Mouse (Mus musculus): ENCODE data around the gene Gm16253. TPM values are rescaled to one million over a fixed set of nuclear protein-coding genes. Genes with fewer than 3 reads are reported as not detected.

The Gm16253 gene
- polyA plus RNA-seq, 1 experiment from 2014 or later = 1.3 TPM

DNA sequence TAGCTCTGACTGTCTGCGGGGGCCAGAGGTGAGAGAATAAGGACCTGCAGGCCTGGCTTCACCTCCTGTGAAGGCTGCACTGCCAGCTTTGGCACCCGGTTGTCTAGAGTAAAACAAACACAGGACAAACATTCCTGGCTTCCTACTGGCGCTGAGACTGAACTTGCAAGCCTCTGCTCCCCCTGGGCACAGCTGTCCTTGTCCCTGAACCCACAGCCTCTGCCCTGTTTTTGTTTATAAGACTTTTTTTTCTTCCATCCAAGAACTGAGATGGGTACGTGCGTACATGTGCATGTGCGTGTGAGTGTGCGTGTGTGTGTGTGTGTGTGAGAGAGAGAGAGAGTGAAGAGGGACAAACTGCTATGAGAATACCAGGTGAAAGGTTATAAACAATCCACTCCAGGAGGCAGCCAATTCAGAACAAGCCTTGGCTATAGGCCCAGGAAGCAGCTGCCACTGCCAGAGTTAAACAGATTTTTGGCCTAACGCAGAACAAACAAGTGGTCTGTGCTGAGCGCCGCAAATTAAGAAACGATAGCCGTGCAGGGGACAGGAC lies 21.7 kb upstream of the Gm16253 start:
- Histone ChIP-seq H3K9me3 (replicated peaks; ENCODE audit: control insufficient read depth, low read length) (no peaks in the 10 kb centered on the region), H3K27ac (ENCODE audit: low read length) (peak overlapping the region; percentile 97), H3K36me3 (ENCODE audit: control insufficient read depth, insufficient read depth) (peaks cover 7% of the 10 kb centered on the region), H3K4me3 (ENCODE audit: low read length) (peak overlapping the region; percentile 15; the same call in 1 of the 2 replicates), H3K4me2 (ENCODE audit: low read depth, low read length) (peak overlapping the region; percentile 81), H3K4me1 (ENCODE audit: control insufficient read depth, insufficient read depth, low read length) (peaks cover 30% of the 10 kb centered on the region), H3K27me3 (ENCODE audit: control insufficient read depth, insufficient read depth, low read length) (no peaks in the 10 kb centered on the region), H3K9ac (ENCODE audit: low read length) (peak overlapping the region; percentile 82)
- ATAC-seq (replicated peaks; ENCODE audit: extremely low read depth, insufficient read depth, low FRiP score) = peak; percentile 40
- WGBS = 13% methylated on average over 12 of the region's 12 CpGs

DNA sequence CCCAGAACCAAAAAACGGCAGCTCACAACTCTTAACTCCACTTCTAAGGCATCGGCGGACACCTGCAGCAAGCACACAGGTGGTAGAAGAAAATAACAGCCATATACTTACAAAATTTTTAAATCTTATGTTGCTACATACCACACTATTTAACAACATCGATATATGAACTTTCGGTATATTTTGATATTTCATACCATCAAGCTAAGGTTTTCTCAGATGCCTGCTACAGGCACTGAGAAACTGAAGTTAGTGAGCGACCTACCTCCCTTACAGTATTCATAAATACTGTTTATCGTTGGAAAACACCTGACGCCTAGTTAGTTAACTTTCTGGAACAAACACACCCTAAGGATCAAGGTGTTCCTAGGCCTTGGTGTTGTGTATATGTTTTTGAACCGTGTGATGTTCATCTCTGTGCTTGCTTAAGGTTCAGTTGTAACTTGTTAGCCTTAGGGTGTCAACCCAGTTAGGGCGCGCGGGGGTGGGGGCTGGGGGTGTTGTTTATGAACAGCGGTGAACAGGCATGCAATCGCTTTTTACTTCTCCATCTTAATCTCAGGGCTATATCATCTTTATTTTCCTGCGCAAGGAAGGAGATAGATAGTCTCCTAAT lies 20.7 kb upstream of the Gm16253 start:
- Histone ChIP-seq H3K4me1 (ENCODE audit: control insufficient read depth, insufficient read depth, low read length) (peaks cover 22% of the 10 kb centered on the region), H3K9ac (ENCODE audit: low read length) (peak overlapping the region; percentile 82), H3K27me3 (ENCODE audit: control insufficient read depth, insufficient read depth, low read length) (no peaks in the 10 kb centered on the region), H3K9me3 (replicated peaks; ENCODE audit: control insufficient read depth, low read length) (no peaks in the 10 kb centered on the region), H3K27ac (ENCODE audit: low read length) (peak overlapping the region; percentile 97), H3K4me3 (ENCODE audit: low read length) (peak overlapping the region; percentile 86), H3K36me3 (ENCODE audit: control insufficient read depth, insufficient read depth) (peaks cover 17% of the 10 kb centered on the region), H3K4me2 (ENCODE audit: low read depth, low read length) (peak overlapping the region; percentile 81)
- no peak for ATAC-seq (replicated peaks; ENCODE audit: extremely low read depth, insufficient read depth, low FRiP score)
- WGBS = 66% methylated on average over 15 of the region's 15 CpGs

DNA sequence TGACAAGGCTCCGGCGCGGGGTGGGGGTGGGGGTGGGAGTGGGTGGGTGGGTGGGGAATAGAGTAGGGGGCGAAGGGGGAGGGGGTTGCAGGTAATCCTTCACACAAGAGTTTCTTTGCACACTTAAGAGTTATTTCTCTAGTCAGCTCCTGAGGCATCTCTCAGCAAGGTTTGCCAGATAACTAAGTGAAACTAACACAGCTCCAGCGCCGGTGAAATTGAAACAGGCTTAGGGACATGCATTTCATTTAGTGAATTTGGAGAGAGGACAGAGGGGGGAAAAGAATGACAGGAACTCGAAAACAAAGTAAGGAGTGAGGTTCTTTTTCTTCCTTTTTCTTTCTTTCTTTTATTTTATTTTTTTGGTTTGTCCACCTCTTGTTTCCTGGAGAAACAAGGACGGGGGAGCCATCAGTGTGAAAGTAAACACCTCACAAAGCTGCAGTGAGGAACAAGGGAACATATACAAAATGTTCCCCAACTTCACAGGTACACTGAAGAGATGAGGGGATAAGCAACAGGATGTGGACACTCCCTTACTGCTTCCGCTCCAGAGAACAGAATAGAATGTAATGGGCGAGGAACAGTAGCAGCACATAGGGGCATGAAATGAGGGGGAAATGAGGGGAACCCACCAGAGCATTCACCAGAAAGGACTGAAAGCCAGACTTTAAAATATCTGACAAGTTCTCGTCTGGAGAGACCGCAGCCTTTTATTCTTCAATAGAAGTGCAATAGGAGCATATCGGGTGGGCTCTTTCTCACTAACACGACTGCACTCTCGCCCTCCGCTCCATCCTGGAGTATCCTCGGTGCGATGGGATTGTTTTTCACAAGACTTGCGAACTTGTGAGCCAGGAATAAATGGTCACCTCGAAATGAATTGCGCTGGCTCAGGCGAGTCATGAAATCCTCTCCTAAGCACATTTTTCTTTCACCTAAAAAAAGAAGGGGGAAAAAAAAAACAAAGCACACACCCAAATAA lies 19.8 kb upstream of the Gm16253 start:
- Histone ChIP-seq H3K36me3 (ENCODE audit: control insufficient read depth, insufficient read depth) (peaks cover 21% of the 10 kb centered on the region), H3K27ac (ENCODE audit: low read length) (peak overlapping the region; percentile 97), H3K27me3 (ENCODE audit: control insufficient read depth, insufficient read depth, low read length) (no peaks in the 10 kb centered on the region), H3K9me3 (replicated peaks; ENCODE audit: control insufficient read depth, low read length) (no peaks in the 10 kb centered on the region), H3K4me1 (ENCODE audit: control insufficient read depth, insufficient read depth, low read length) (peaks cover 17% of the 10 kb centered on the region), H3K9ac (ENCODE audit: low read length) (peak overlapping the region; percentile 82), H3K4me3 (ENCODE audit: low read length) (peak overlapping the region; percentile 86), H3K4me2 (ENCODE audit: low read depth, low read length) (peak overlapping the region; percentile 81)
- no peak for ATAC-seq (replicated peaks; ENCODE audit: extremely low read depth, insufficient read depth, low FRiP score)
- 2% methylated on average over 22 of the region's 22 CpGs for WGBS

DNA sequence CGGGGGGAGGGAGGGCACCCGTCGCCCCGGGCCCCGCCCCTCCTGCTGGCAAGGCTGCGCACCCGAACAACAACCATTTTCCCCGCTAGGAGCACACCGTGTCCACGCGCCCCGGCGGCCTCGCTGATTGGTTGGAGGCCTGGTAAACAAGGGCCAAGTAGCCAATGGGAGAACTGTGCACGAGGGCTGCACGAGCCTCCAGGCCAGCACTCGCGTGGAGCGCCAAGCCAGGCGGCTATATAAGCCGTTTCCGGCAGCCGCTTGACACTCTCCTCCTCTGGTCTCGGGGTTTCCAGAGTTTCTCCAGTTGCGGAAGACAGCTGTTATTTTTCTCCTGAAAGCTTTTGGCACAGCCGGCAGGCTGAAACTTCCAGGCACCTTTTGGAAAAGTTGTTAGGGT lies 19.1 kb upstream of the Gm16253 start, which contains the start of gene Txnip:
Gene Txnip (plus strand): TSS at position 264 of the 400 bp plus-strand sequence.
- Histone ChIP-seq H3K4me1 (ENCODE audit: control insufficient read depth, insufficient read depth, low read length) (peaks cover 18% of the 10 kb centered on the region), H3K4me2 (ENCODE audit: low read depth, low read length) (peak within 1 kb of the TSS; percentile 81), H3K9ac (ENCODE audit: low read length) (peak within 1 kb of the TSS; percentile 96), H3K36me3 (ENCODE audit: control insufficient read depth, insufficient read depth) (peaks cover 21% of the 10 kb centered on the region), H3K9me3 (replicated peaks; ENCODE audit: control insufficient read depth, low read length) (no peaks in the 10 kb centered on the region), H3K4me3 (ENCODE audit: low read length) (peak within 1 kb of the TSS; percentile 86), H3K27me3 (ENCODE audit: control insufficient read depth, insufficient read depth, low read length) (no peaks in the 10 kb centered on the region), H3K27ac (ENCODE audit: low read length) (peak within 1 kb of the TSS; percentile 97)
- ATAC-seq (replicated peaks; ENCODE audit: extremely low read depth, insufficient read depth, low FRiP score) = peak; percentile 96
- WGBS = 0% methylated on average over 26 of the region's 26 CpGs

DNA sequence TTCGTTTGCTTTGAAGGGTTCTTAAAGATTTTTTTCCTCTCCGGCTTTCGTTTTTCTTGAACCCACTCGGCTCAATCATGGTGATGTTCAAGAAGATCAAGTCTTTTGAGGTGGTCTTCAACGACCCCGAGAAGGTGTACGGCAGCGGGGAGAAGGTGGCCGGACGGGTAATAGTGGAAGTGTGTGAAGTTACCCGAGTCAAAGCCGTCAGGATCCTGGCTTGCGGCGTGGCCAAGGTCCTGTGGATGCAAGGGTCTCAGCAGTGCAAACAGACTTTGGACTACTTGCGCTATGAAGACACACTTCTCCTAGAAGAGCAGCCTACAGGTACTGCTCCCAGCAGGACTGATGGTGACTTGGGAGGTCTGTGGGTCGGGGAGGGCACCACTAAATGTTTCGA lies 18.6 kb upstream of the Gm16253 start:
- no peaks in the 10 kb centered on the region for H3K9me3 ChIP-seq (replicated peaks; ENCODE audit: control insufficient read depth, low read length)
- ATAC-seq (replicated peaks; ENCODE audit: extremely low read depth, insufficient read depth, low FRiP score) = no peak
- peaks cover 21% of the 10 kb centered on the region for H3K36me3 ChIP-seq (ENCODE audit: control insufficient read depth, insufficient read depth)
- peaks cover 20% of the 10 kb centered on the region for H3K4me1 ChIP-seq (ENCODE audit: control insufficient read depth, insufficient read depth, low read length)
- H3K9ac ChIP-seq (ENCODE audit: low read length) = peak overlapping the region; percentile 96
- H3K27me3 ChIP-seq (ENCODE audit: control insufficient read depth, insufficient read depth, low read length) = no peaks in the 10 kb centered on the region
- WGBS = under 1% methylated on average over 17 of the region's 17 CpGs
- peak overlapping the region; percentile 94 for H3K27ac ChIP-seq (ENCODE audit: low read length)
- peak overlapping the region; percentile 86 for H3K4me3 ChIP-seq (ENCODE audit: low read length)
- peak overlapping the region; percentile 70 for H3K4me2 ChIP-seq (ENCODE audit: low read depth, low read length)

DNA sequence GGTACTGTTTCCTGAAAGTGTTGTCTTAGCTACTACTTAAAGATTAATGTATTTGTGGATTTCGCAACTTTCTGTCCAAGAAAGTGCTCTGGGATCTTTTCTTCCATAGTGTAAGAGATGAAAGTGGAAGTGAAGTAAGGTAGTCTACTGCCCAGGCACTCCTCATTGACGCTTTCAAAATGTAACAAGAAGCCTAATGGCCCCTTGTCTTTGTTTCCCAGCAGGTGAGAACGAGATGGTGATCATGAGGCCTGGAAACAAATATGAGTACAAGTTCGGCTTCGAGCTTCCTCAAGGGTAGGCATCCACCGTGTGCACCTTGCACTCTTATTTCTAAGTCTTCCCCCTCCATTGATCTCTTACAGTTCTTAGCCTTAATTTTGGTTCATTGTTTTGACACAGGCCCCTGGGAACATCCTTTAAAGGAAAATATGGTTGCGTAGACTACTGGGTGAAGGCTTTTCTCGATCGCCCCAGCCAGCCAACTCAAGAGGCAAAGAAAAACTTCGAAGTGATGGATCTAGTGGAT lies 18.1 kb upstream of the Gm16253 start:
- peak overlapping the region; percentile 94 for H3K27ac ChIP-seq (ENCODE audit: low read length)
- no peaks in the 10 kb centered on the region for H3K9me3 ChIP-seq (replicated peaks; ENCODE audit: control insufficient read depth, low read length)
- H3K27me3 ChIP-seq (ENCODE audit: control insufficient read depth, insufficient read depth, low read length) = no peaks in the 10 kb centered on the region
- no peak for ATAC-seq (replicated peaks; ENCODE audit: extremely low read depth, insufficient read depth, low FRiP score)
- peak overlapping the region; percentile 86 for H3K4me3 ChIP-seq (ENCODE audit: low read length)
- H3K4me2 ChIP-seq (ENCODE audit: low read depth, low read length) = peak overlapping the region; percentile 70
- peaks cover 22% of the 10 kb centered on the region for H3K4me1 ChIP-seq (ENCODE audit: control insufficient read depth, insufficient read depth, low read length)
- 7% methylated on average over 10 of the region's 10 CpGs for WGBS
- peaks cover 21% of the 10 kb centered on the region for H3K36me3 ChIP-seq (ENCODE audit: control insufficient read depth, insufficient read depth)
- peak overlapping the region; percentile 96 for H3K9ac ChIP-seq (ENCODE audit: low read length)

DNA sequence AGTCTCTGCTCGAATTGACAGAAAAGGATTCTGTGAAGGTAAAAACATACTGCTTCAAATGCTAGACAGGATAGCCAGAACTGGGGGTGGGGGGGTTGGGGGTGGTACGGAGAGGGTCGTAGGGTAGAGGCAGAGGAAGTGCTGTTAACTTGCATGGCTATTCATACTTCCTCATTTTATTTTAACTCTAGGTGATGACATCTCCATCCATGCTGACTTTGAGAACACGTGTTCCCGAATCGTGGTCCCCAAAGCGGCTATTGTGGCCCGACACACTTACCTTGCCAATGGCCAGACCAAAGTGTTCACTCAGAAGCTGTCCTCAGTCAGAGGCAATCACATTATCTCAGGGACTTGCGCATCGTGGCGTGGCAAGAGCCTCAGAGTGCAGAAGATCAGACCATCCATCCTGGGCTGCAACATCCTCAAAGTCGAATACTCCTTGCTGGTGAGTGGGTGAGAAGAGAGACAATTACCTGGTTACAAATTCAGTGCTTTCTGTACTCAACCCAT lies 17.3 kb upstream of the Gm16253 start:
- peak overlapping the region; percentile 70 for H3K4me2 ChIP-seq (ENCODE audit: low read depth, low read length)
- H3K4me1 ChIP-seq (ENCODE audit: control insufficient read depth, insufficient read depth, low read length) = peaks cover 29% of the 10 kb centered on the region
- H3K9ac ChIP-seq (ENCODE audit: low read length) = peak overlapping the region; percentile 96
- whole genome bisulfite sequencing = 18% methylated on average over 12 of the region's 12 CpGs
- H3K4me3 ChIP-seq (ENCODE audit: low read length) = peak overlapping the region; percentile 86
- no peak for ATAC-seq (replicated peaks; ENCODE audit: extremely low read depth, insufficient read depth, low FRiP score)
- H3K27me3 ChIP-seq (ENCODE audit: control insufficient read depth, insufficient read depth, low read length) = no peaks in the 10 kb centered on the region
- H3K9me3 ChIP-seq (replicated peaks; ENCODE audit: control insufficient read depth, low read length) = no peaks in the 10 kb centered on the region
- H3K36me3 ChIP-seq (ENCODE audit: control insufficient read depth, insufficient read depth) = peaks cover 21% of the 10 kb centered on the region
- H3K27ac ChIP-seq (ENCODE audit: low read length) = peak overlapping the region; percentile 94

DNA sequence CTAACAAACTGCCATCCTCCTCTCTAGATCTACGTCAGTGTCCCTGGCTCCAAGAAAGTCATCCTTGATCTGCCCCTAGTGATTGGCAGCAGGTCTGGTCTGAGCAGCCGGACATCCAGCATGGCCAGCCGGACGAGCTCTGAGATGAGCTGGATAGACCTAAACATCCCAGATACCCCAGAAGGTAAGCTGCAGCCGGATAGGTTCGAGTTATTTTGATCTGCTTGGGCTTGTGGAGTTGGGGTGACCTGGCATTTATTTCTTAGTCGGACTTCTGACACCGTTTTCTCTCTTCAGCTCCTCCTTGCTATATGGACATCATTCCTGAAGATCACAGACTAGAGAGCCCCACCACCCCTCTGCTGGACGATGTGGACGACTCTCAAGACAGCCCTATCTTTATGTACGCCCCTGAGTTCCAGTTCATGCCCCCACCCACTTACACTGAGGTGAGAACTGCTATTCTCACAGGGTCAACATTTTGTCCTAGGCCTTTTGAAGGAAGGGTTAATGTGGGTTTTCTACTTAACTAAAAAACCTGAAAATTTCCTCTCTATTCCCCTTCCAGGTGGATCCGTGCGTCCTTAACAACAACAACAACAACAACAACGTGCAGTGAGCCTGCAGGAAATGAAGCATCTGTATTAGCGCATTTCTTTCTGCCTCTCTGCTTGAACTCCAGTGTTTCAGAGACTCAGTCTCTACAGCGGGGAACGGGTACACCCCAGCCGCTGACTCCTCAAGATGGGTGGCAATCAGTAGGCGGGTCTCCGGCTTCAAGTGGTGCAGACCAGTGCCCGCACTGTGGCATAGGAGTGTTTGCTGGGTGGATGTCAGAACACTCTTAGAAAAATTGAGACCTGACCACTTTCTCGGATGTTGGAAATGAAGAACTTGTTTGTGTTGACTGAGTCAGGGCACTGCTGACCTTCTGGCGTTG lies 16.6 kb upstream of the Gm16253 start:
- 28% methylated on average over 23 of the region's 23 CpGs for WGBS
- H3K9ac ChIP-seq (ENCODE audit: low read length) = peak overlapping the region; percentile 96
- H3K27me3 ChIP-seq (ENCODE audit: control insufficient read depth, insufficient read depth, low read length) = no peaks in the 10 kb centered on the region
- ATAC-seq (replicated peaks; ENCODE audit: extremely low read depth, insufficient read depth, low FRiP score) = no peak
- peak overlapping the region; percentile 94 for H3K27ac ChIP-seq (ENCODE audit: low read length)
- H3K4me2 ChIP-seq (ENCODE audit: low read depth, low read length) = peak overlapping the region; percentile 70
- H3K4me3 ChIP-seq (ENCODE audit: low read length) = peak overlapping the region; percentile 86
- H3K4me1 ChIP-seq (ENCODE audit: control insufficient read depth, insufficient read depth, low read length) = peaks cover 29% of the 10 kb centered on the region
- H3K9me3 ChIP-seq (replicated peaks; ENCODE audit: control insufficient read depth, low read length) = no peaks in the 10 kb centered on the region
- H3K36me3 ChIP-seq (ENCODE audit: control insufficient read depth, insufficient read depth) = peaks cover 21% of the 10 kb centered on the region
